Mouse (Mus musculus) retina, postnatal 1 day (tissue): Measurements from ENCODE around the gene Smarcd1.
"Not testable (repeated sequence)": the region's sequence is repeated elsewhere in the genome, so short reads cannot be mapped to it uniquely, and the experiment has no call there.

ENCODE experiments used
- DNase-seq: peaks from one replicate; pipeline ENCODE4 v3.0.0-alpha.2; 2012

Gene Smarcd1

GRCm38 (mm10) chr15:99688712-99689111 is 13.2 kb upstream of the Smarcd1 start:
- DNase-seq = peak; percentile 86

- DNase-seq = no peak
Observed at GRCm38 (mm10) chr15:99690924-99691323, 11.0 kb upstream of the Smarcd1 start.

GRCm38 (mm10) chr15:99691976-99692375 is 10.0 kb upstream of the Smarcd1 start:
- no peak for DNase-seq

- DNase-seq = no peak
Observed at GRCm38 (mm10) chr15:99697309-99697708, 4.6 kb upstream of the Smarcd1 start.

- DNase-seq = no peak
Observed at GRCm38 (mm10) chr15:99698533-99699085, 3.3 kb upstream of the Smarcd1 start.

- DNase-seq = no peak
Observed at GRCm38 (mm10) chr15:99699715-99700114, 2.2 kb upstream of the Smarcd1 start.

- DNase-seq = no peak
Observed at GRCm38 (mm10) chr15:99700219-99701106, 1.5 kb upstream of the Smarcd1 start.

- not testable (repeated sequence) for DNase-seq
Observed at GRCm38 (mm10) chr15:99701640-99701998, 310 bp upstream of the Smarcd1 start.

GRCm38 (mm10) chr15:99703104-99703503 is 1.2 kb downstream of the Smarcd1 start:
- DNase-seq = no peak

- DNase-seq = no peak
Observed at GRCm38 (mm10) chr15:99703676-99704040, 1.7 kb downstream of the Smarcd1 start.

GRCm38 (mm10) chr15:99704041-99704681 is 2.2 kb downstream of the Smarcd1 start:
- peak; percentile 39 for DNase-seq

- no peak for DNase-seq
Observed at GRCm38 (mm10) chr15:99704881-99705280, 3.0 kb downstream of the Smarcd1 start.

- peak; percentile 81 for DNase-seq
Observed at GRCm38 (mm10) chr15:99705440-99706048, 3.6 kb downstream of the Smarcd1 start, which contains the start of gene Gm17349. Gm17349 (minus strand) TSS chr15:99705490.

- DNase-seq = no peak
Observed at GRCm38 (mm10) chr15:99708176-99708575, 6.2 kb downstream of the Smarcd1 start.

- no peak for DNase-seq
Observed at GRCm38 (mm10) chr15:99710221-99711190, 8.6 kb downstream of the Smarcd1 start.

GRCm38 (mm10) chr15:99711491-99711890 is 9.6 kb downstream of the Smarcd1 start:
- no peak for DNase-seq

- DNase-seq = no peak
Observed at GRCm38 (mm10) chr15:99712666-99713559, 11.0 kb downstream of the Smarcd1 start.

- DNase-seq = no peak
Observed at GRCm38 (mm10) chr15:99713569-99713968, 11.6 kb downstream of the Smarcd1 start.

GRCm38 (mm10) chr15:99714206-99714605 is 12.3 kb downstream of the Smarcd1 start:
- DNase-seq = no peak

- peak; percentile 84 for DNase-seq
Observed at GRCm38 (mm10) chr15:99714858-99715257, 12.9 kb downstream of the Smarcd1 start.

GRCm38 (mm10) chr15:99715361-99715865 is 13.5 kb downstream of the Smarcd1 start:
- DNase-seq = no peak
